Mouse (Mus musculus) NIH3T3 (cell line): ENCODE results near the gene Crhr2.

Experiments used
- DNase-seq: peaks from one replicate; pipeline ENCODE4 v3.0.0-alpha.2; 2012; ENCODE audit warnings: low read depth

Gene Crhr2

DNA sequence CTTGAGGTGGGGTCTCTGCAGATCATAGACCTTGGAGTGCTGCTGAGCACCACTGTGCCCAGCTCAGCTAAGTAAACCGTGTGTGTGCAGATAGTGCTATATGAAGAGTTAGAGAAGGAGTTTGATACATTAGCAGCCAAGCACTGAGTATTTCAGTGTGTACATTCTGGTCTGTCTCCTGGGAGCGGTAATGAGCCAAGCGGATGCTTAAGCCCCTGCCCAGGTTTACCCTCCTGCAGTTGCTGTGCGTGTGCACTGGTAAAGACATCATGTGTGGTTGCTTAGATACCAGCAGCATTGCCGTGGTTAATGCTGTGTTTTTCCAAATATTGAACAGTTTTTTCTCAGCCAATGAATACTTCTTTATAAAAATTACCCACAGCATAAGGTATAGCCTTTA is 88.3 kb downstream of the Crhr2 start:
- no peak for DNase-seq

DNA sequence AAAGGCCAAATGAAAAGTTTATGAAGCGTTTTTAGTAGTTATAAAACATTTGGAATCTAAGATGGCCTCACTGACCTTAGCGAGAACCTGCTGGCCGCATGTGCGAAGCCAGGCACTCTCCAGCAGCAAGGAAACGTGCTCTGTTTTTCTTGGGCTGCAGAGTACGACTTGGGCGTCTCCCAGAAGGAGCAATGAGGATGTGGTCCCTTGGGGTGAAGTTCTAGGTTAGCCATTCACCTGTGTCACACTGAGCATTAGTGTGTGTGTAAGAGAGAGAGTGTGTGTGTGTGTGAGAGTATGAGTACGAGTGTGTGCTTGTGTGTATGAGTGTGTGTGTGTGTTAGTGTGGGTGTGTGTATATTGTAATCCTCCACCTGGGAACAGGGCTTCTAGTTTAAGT is 89.6 kb downstream of the Crhr2 start:
- DNase-seq = no peak
